Mouse (Mus musculus): ENCODE results near the gene Tgfb3. TPM values are rescaled to one million over a fixed set of nuclear protein-coding genes. Genes with fewer than 3 reads are reported as not detected.
A peak's percentile ranks its signal among the peaks of the same experiment; 100 is the strongest.

Gene Tgfb3
- polyA plus RNA-seq, 1 experiment from 2014 or later: 42.9 TPM

DNA sequence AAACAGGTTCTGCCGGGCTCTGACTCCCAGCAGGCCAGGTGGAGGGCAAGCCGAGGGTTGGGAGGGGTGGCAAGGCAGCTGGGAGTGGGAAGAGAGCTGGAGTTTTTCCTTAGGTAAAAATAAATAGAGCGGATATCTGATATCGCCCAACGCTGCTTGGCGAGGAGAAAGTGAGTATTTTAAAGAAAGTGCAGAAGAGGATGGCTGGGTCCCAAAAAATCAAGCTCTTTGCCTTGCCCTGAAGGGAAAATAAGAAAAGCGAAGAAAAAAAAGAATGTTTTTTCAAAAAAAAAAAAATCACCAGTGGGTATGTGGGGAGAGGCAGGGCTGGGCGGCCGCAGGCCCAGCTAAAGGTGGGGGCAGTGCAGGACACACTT is 677 bp downstream of the Tgfb3 start:
- H3K36me3 ChIP-seq: 0 out of 2 replicates have a peak, but pooled peaks cover 3% of the 10 kb centered on the region
- H3K9me3 ChIP-seq: no peaks in the 10 kb centered on the region
- WGBS: 2% methylated on average over 9 of the region's 9 CpGs
- peak overlapping the region; percentile 84 for H3K4me2 ChIP-seq (replicated peaks)
- peak overlapping the region; percentile 50 for H3K4me3 ChIP-seq
- no peak for ATAC-seq (ENCODE audit: insufficient number of reproducible peaks, insufficient read depth, low FRiP score, low TSS enrichment)
- peak overlapping the region; percentile 96 for H3K27ac ChIP-seq
- no peaks in the 10 kb centered on the region for H3K27me3 ChIP-seq
- H3K9ac ChIP-seq: peak overlapping the region; percentile 65
- H3K4me1 ChIP-seq: peaks cover 28% of the 10 kb centered on the region

DNA sequence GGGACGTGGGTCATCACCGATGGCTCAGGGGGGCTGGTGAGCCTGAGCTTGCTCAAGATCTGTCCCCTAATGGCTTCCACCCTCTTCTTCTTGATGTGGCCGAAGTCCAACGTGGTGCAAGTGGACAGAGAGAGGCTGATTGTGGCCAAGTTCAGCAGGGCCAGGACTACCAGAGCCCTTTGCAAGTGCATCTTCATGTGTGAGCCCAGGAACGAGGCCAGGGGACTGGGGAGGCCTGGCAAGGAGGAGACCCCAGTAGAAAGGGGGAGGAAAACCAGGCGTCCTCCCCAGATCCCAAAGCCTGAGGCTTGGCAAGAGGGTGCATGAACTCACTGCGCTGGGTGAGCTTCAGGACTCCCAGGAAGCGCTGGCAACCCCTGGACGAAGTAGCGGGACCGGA is 1.1 kb downstream of the Tgfb3 start:
- peak overlapping the region; percentile 65 for H3K9ac ChIP-seq
- H3K9me3 ChIP-seq: no peaks in the 10 kb centered on the region
- peak overlapping the region; percentile 96 for H3K27ac ChIP-seq
- H3K4me2 ChIP-seq (replicated peaks): peak overlapping the region; percentile 84
- 16% methylated on average over 11 of the region's 11 CpGs for WGBS
- H3K4me1 ChIP-seq: peaks cover 25% of the 10 kb centered on the region
- ATAC-seq (ENCODE audit: insufficient number of reproducible peaks, insufficient read depth, low FRiP score, low TSS enrichment): no peak
- H3K27me3 ChIP-seq: no peaks in the 10 kb centered on the region
- H3K4me3 ChIP-seq: peak overlapping the region; percentile 50
- 0 out of 2 replicates have a peak, but pooled peaks cover 3% of the 10 kb centered on the region for H3K36me3 ChIP-seq

GRCm38 (mm10) chr12:86077322-86077721 is 1.5 kb downstream of the Tgfb3 start:
- Histone ChIP-seq H3K4me2 (replicated peaks) (peak overlapping the region; percentile 84), H3K9me3 (no peaks in the 10 kb centered on the region), H3K27me3 (no peaks in the 10 kb centered on the region), H3K36me3 (peaks cover 3% of the 10 kb centered on the region; the same call in 1 of the 2 replicates), H3K4me1 (peaks cover 25% of the 10 kb centered on the region), H3K27ac (peak overlapping the region; percentile 96), H3K4me3 (peak overlapping the region; percentile 50), H3K9ac (peak overlapping the region; percentile 65)
- 18% methylated on average over 8 of the region's 8 CpGs for WGBS
- ATAC-seq (ENCODE audit: insufficient number of reproducible peaks, insufficient read depth, low FRiP score, low TSS enrichment): no peak

GRCm38 (mm10) chr12:86076321-86076901 is 2.4 kb downstream of the Tgfb3 start:
- Histone ChIP-seq H3K36me3 (peaks cover 10% of the 10 kb centered on the region; the same call in 1 of the 2 replicates), H3K4me3 (peak overlapping the region; percentile 50), H3K4me1 (peaks cover 25% of the 10 kb centered on the region), H3K27me3 (no peaks in the 10 kb centered on the region), H3K9me3 (no peaks in the 10 kb centered on the region), H3K27ac (no peak overlapping the region), H3K4me2 (replicated peaks) (peak overlapping the region; percentile 84), H3K9ac (peak overlapping the region; percentile 65)
- WGBS: 6% methylated on average over 13 of the region's 13 CpGs
- 0 out of 2 replicates have a peak, but pooled peaks have one; percentile 14 for ATAC-seq (ENCODE audit: insufficient number of reproducible peaks, insufficient read depth, low FRiP score, low TSS enrichment)

GRCm38 (mm10) chr12:86075358-86075757 is 3.5 kb downstream of the Tgfb3 start:
- H3K36me3 ChIP-seq: peaks cover 10% of the 10 kb centered on the region; the same call in 1 of the 2 replicates
- peaks cover 25% of the 10 kb centered on the region for H3K4me1 ChIP-seq
- no peaks in the 10 kb centered on the region for H3K9me3 ChIP-seq
- no peak for ATAC-seq (ENCODE audit: insufficient number of reproducible peaks, insufficient read depth, low FRiP score, low TSS enrichment)
- peak overlapping the region; percentile 84 for H3K4me2 ChIP-seq (replicated peaks)
- WGBS: 86% methylated on average over 7 of the region's 7 CpGs
- H3K4me3 ChIP-seq: no peak overlapping the region
- H3K9ac ChIP-seq: no peak overlapping the region
- no peaks in the 10 kb centered on the region for H3K27me3 ChIP-seq
- H3K27ac ChIP-seq: no peak overlapping the region

GRCm38 (mm10) chr12:86074681-86075080 is 4.2 kb downstream of the Tgfb3 start:
- Histone ChIP-seq H3K9me3 (no peaks in the 10 kb centered on the region), H3K4me2 (replicated peaks) (no peak overlapping the region), H3K9ac (no peak overlapping the region), H3K27ac (no peak overlapping the region), H3K4me1 (peaks cover 25% of the 10 kb centered on the region), H3K4me3 (no peak overlapping the region), H3K36me3 (peaks cover 12% of the 10 kb centered on the region; the same call in 1 of the 2 replicates), H3K27me3 (no peaks in the 10 kb centered on the region)
- WGBS: 88% methylated on average over 12 of the region's 12 CpGs
- no peak for ATAC-seq (ENCODE audit: insufficient number of reproducible peaks, insufficient read depth, low FRiP score, low TSS enrichment)

DNA sequence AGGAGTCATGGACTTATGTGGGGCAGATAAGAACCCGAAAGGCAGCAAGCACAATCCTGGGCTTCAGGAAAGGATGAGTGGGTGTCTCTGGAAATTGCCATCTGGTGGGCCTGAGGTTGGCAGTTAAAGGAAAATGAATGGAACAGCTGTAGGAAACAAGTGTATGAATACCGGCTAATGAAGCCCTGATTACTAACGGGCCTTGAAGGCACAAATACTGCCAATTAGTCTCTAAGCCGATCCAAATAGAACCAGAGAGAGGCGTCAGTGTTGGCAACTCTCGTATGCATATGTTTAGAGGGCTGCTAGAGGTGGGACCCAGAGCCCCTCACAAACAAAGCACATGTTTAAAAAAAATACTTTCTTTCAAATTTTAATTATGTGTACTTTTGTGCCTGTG is 7.4 kb downstream of the Tgfb3 start:
- Histone ChIP-seq H3K9ac (no peak overlapping the region), H3K4me3 (no peak overlapping the region), H3K9me3 (no peaks in the 10 kb centered on the region), H3K4me2 (replicated peaks) (no peak overlapping the region), H3K27ac (no peak overlapping the region), H3K36me3 (peaks cover 41% of the 10 kb centered on the region), H3K27me3 (no peaks in the 10 kb centered on the region), H3K4me1 (peaks cover 17% of the 10 kb centered on the region)
- no peak for ATAC-seq (ENCODE audit: insufficient number of reproducible peaks, insufficient read depth, low FRiP score, low TSS enrichment)
- 85% methylated on average over 6 of the region's 6 CpGs for WGBS

GRCm38 (mm10) chr12:86064796-86065195 is 14.0 kb downstream of the Tgfb3 start:
- Histone ChIP-seq H3K4me1 (no peaks in the 10 kb centered on the region), H3K27me3 (no peaks in the 10 kb centered on the region), H3K9me3 (no peaks in the 10 kb centered on the region), H3K36me3 (peaks cover 84% of the 10 kb centered on the region), H3K9ac (no peak overlapping the region), H3K4me3 (no peak overlapping the region), H3K4me2 (replicated peaks) (no peak overlapping the region), H3K27ac (no peak overlapping the region)
- no peak for ATAC-seq (ENCODE audit: insufficient number of reproducible peaks, insufficient read depth, low FRiP score, low TSS enrichment)

GRCm38 (mm10) chr12:86059341-86059740 is 19.5 kb downstream of the Tgfb3 start:
- Histone ChIP-seq H3K9me3 (no peaks in the 10 kb centered on the region), H3K27ac (no peak overlapping the region), H3K4me2 (replicated peaks) (no peak overlapping the region), H3K9ac (no peak overlapping the region), H3K27me3 (no peaks in the 10 kb centered on the region), H3K4me3 (no peak overlapping the region), H3K4me1 (no peaks in the 10 kb centered on the region), H3K36me3 (peaks cover 66% of the 10 kb centered on the region)
- no peak for ATAC-seq (ENCODE audit: insufficient number of reproducible peaks, insufficient read depth, low FRiP score, low TSS enrichment)
- WGBS: 88% methylated on average over 6 of the region's 6 CpGs

GRCm38 (mm10) chr12:86057516-86057915 is 21.3 kb downstream of the Tgfb3 start:
- no peak overlapping the region for H3K4me3 ChIP-seq
- WGBS: 83% methylated on average over 8 of the region's 8 CpGs
- H3K36me3 ChIP-seq: peaks cover 48% of the 10 kb centered on the region
- H3K4me1 ChIP-seq: no peaks in the 10 kb centered on the region
- H3K4me2 ChIP-seq (replicated peaks): no peak overlapping the region
- no peaks in the 10 kb centered on the region for H3K9me3 ChIP-seq
- ATAC-seq (ENCODE audit: insufficient number of reproducible peaks, insufficient read depth, low FRiP score, low TSS enrichment): no peak
- H3K27me3 ChIP-seq: no peaks in the 10 kb centered on the region
- no peak overlapping the region for H3K9ac ChIP-seq
- no peak overlapping the region for H3K27ac ChIP-seq

- ATAC-seq (ENCODE audit: insufficient number of reproducible peaks, insufficient read depth, low FRiP score, low TSS enrichment): no peak
Observed at GRCm38 (mm10) chr12:86056976-86057375, 21.9 kb downstream of the Tgfb3 start.

DNA sequence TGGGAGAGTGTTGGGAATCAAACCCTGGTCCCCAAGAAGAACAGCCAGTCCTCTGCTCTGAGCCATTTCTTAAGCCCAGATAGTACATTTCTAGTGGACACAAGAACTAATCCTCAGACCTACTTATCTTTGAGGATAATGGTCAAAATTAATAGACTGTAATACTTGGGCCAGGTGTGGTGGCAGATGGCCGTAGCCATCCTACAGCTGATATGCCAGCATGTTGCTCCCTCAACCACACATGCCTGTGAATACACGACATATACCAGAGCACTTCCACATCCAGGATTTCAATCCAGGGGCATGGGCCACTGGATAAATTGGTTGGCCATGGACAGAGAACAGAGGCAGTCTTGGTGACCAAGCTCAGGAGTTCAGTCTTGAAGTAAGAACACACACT is 23.5 kb downstream of the Tgfb3 start:
- Histone ChIP-seq H3K36me3 (peaks cover 30% of the 10 kb centered on the region), H3K9me3 (no peaks in the 10 kb centered on the region), H3K4me2 (replicated peaks) (no peak overlapping the region), H3K27ac (no peak overlapping the region), H3K9ac (no peak overlapping the region), H3K27me3 (no peaks in the 10 kb centered on the region), H3K4me1 (no peaks in the 10 kb centered on the region), H3K4me3 (no peak overlapping the region)
- 88% methylated on average over 2 of the region's 2 CpGs for WGBS
- ATAC-seq (ENCODE audit: insufficient number of reproducible peaks, insufficient read depth, low FRiP score, low TSS enrichment): no peak

More at GRCm38 (mm10) chr12:86056976-86057375, 21.9 kb downstream of the Tgfb3 start:
- Histone ChIP-seq H3K4me1 (no peaks in the 10 kb centered on the region), H3K27me3 (no peaks in the 10 kb centered on the region), H3K4me2 (replicated peaks) (no peak overlapping the region), H3K36me3 (peaks cover 43% of the 10 kb centered on the region), H3K9me3 (no peaks in the 10 kb centered on the region), H3K9ac (no peak overlapping the region), H3K27ac (no peak overlapping the region), H3K4me3 (no peak overlapping the region)
- WGBS: 81% methylated on average over 8 of the region's 8 CpGs
